Mouse (Mus musculus) retina, adult 2 months (tissue): Measurements from ENCODE around the gene Ankrd53.

Experiments
- DNase-seq: peaks from one replicate; pipeline ENCODE4 v3.0.0-alpha.2; 2012; ENCODE audit warnings: low read depth, low spot score

The Ankrd53 gene

DNA sequence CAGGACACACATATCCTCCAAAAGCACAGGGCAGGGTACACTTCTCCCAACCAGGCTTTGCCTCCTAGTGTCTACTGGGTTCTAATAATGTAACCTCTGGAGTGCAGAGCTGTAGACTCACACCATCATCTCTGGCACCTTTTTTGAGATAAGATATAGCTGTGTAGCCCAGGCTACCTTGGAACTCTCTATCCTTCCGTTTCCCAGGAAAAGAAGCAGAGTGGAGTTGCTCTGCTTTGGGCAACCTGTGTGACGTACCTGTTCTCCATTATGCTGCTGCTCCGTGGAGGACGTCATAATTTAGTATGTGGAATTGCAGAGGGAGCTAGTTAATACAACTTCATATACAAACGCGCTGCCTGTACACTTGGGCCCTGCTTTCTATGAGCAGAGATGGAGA lies at the start of gene Ankrd53:
Gene Ankrd53 (plus strand): TSS at position 301 of the 400 bp plus-strand sequence.
- DNase-seq, result no peak

DNA sequence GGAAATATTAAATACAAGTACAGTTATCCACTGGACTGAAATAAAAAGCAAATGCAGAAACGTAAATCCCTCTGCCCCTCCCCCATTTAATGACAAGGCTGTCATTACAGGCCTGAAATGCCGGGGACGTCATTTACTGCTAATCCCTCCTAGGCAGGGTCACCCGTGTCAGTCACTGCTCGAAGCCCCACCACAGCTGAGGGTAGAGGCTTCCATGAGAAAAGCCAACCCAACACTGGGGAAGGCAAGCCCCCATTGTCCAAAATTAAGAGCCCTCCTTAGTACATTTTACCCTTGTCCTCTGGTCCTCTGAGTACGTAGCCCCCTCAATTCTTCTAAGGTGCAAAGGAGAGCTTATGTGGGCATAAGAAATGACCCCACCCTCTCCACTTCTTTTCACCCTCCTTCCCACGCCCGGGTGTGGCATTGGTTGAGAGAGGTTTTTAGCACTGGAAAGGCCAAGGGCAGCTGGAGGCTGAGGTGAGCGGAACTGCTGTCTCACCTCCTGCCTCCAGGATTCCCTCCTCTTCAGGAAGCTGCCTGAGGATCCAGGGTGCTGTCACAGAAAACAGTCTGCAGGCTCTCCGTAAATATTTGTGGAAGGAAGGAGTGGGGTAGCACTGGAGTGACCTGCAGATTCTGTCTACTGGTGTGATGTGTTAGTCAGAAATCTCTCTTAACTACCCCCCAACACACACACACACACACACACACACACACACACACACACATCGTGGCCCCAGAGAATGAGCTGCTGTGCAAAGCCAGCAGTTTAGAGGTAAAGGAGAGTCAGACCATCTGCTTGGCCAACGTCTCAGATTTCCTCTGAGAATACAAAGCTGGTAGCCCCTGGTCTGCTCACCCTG lies 48.9 kb upstream of the Ankrd53 start:
- no peak for DNase-seq

DNA sequence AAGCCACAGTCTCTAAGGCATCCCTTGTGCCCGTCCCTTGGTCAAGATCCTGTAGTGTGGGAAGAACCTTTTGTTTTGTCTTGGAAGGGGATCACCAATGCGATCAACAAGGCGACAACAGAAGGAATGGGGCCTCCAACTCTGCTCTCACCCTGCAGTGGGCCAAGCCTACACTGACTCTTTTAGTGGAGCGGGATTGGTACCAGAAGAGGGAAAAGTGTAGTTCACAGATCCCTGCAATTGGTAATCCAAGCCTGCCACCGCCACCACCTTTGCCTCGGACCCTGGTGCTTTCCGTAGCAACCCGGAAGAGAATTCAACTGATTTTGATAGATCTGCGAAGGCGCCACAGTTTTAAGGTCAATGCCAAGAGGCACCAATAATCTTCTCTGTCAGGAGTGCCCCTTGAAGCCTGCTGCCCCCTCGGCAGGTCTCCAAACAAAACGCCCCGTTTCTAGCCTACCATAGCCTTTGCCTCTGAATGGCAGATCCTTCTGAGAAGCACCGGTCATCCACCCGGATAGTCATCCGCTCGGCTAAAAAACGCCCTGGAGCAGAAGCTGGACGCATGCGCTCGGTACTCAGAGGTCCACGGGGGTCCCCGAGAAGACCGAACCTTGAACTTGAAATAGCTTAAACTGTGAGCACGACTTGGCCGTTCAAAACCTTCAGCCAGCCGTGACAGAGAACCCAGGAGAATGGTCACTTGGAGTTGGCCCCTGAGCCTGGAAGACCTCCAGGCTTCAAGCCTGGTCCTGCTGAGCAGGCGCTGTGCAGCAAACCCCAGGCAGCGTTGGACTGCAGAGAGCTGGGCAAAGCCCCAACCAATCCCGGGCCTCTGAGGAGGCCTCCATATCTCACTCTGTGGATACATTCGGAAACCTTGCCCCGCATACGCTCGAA lies 48.0 kb upstream of the Ankrd53 start:
- DNase-seq, result no peak

DNA sequence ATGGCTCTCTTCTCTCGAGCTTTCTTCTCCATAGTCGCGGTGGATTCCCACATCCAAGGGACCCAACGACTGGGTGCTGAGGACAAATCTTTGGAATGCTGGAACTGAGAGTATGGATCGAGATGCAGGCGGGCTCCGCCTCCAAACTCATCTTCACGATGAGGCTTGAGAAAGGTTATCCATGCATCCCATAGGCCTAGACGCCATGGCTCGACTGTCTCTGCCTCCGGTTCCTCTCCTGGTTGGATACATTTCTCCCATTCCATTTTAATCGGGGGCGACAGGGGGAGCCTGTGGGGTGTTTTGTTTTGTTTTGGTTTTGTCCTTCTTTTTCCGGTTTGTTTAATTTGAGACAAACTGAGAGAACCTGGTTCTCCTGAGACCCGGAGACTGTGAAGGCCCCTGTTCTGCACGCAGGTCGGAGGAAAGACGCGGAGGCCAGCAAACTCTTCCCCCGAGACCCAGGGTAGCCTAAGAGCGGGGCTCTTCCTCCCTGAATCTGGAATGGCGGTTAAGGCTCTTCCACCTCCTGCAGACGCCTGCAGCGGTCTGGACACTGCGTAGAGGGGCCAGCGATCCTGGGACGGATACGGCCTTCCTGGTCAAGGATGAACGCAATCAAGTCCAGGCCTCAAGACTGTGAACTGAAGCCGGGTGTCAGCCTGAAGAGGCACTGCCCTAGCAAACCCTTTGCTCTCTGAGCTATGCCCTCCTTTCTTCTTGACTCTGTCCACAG lies 46.8 kb upstream of the Ankrd53 start:
- DNase-seq, result no peak

DNA sequence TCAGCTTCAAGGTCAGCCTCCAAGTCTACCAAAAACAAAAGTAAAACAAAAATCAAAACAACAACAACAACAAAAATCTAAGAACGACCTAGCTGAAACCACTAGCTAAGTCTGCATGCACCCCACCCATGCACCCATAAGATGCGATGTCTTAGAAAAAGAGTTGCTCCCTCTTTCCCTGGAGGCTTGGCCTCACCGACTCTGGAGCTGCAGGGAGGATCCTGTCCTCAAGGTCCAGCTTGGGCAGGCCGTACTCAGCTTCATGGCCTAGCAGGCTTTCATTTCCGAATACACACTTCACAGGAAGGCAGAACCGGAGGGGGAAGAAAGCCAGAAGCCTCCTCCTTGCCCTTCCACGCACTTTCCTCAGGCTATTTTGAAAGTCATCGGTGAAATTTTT lies 45.4 kb upstream of the Ankrd53 start:
- no peak for DNase-seq

DNA sequence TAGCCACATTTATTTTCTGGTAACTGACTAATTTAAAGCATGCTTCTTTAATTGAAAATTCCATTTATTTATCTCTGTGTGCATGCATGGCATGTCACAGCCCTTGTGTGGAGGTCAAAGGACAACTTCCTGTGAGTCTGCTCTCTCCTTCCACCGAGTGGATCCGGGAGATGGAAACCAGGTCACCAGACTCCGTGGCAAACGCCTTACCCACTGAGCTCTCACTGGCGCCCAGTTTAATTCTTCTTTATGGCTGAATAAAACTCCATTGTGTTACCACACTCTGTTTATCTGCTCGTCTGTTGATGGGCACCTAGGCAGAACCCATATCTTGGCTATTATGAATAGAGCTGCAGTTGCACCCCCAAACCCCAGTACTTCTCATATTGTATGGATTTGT lies 39.9 kb upstream of the Ankrd53 start:
- no peak for DNase-seq

DNA sequence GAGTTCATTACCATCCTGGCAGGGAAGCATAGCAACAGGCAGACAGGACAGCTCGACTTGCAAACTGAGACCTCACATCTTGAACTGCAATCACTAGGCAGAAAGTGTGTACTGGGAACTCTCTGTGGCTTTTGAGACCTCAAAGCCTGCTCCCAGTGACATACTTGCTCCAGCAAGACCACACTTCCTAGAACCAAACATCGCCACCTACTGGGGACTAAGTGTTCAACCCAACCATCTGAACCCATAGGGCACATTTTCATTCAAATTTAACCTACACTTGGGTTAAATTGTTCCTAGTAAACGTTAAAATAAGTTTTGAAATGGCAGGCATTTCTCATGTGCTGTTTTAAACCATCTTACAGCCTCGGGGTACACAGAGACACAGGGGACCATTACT lies 35.3 kb upstream of the Ankrd53 start:
- DNase-seq, result no peak

DNA sequence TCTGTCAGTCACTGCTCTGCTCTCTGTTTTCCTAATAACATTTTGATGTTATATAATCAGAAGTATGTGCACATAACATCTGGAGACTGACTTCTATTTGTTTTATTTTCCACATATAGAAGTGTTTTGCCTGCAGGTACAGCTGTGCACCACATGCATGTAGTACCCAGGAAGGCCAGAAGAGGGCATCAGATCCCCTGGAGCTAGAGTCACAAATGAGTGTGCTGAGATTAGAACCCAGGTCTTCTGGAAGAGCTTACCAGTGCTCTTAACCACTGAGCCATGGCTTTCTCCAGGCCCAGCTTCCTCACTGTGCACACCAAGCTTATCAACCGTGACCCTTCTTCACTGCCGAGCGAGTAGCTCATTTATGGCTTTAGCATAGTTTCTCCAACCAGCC lies 34.0 kb upstream of the Ankrd53 start:
- no peak for DNase-seq

DNA sequence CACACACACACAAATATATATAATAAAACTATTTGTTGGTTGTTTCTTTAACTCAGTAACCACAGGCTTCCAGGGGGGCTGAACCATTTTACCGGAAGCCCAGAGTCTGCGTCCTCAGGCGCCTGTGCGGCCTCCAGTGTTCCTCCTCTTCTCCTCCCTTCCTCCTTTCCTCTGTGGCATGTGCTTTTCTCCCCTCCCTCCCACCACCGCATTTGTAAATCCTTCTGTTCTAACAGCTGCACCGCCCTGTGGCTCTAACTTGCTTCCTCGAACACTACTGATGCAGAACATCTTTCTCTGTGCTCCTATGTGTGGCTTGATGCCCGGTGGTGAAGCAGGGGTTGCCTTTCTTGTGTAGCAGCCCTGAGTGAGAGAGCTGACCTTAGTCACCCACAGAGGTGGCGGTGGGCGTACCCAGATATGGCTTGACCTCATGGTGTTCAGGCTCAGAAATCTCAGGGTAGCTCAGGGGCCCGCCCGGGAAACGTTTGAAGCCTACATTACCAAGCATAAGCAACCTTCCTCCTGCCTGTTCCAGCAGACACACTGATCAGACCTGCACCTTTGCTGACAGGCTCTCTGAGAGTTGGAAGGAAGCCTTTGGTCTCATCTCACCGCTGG lies 33.0 kb upstream of the Ankrd53 start:
- no peak for DNase-seq

DNA sequence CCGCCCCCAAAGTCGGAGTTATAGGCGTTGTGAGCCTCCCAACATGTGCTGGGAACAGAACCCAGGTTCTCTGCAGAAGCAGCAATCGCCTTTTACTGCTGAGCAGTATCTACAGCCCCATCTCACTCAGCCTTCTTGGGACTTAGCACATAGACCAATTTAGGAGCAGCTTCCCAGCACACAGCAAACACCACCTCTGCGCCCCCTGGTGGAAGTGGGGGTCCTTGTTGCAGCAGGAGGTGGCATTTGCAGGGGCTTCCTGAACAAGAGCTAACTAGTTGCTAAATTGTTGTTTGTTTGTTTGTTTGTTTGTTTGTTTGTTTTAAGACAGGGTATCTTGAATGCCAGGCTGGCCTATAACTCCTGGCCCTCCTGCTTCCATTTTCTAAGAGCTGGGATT lies 31.3 kb upstream of the Ankrd53 start:
- DNase-seq, result no peak

DNA sequence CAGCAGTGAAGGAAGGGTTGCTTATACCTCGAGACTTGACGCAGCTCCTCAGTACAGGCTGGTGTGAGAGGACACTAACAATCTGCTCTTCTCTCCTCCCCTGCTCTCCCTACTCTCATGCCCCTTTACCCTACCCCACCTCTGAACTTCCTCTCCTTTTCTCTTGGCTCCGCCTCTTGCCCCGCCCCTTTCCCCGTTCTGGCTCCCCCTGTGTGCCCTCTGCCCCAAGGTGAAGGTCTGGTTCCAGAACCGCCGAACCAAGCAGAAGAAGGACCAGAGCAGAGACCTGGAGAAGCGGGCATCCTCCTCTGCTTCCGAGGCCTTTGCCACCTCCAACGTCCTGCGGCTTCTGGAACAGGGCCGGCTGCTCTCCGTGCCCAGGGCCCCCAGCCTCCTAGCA lies 25.1 kb upstream of the Ankrd53 start:
- no peak for DNase-seq

DNA sequence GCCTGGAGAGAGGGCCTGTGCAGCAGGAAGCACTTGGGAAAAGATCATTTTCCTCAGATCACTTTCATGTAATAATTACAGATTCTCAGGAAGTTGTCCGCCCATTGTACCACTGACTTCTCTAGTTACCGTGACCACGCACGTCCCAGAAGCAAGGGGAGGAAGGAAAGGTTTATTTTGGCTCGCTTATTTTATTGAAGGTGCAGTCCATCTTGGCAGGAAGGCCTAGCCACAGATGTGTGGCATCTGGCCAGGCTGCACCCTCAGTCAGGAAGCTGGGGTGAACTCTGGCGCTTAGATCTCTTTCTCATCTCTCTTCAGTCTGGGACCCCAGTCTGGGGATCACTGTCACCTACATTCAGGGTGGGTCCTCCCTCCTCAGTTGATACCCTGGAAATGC lies 23.8 kb upstream of the Ankrd53 start:
- no peak for DNase-seq

DNA sequence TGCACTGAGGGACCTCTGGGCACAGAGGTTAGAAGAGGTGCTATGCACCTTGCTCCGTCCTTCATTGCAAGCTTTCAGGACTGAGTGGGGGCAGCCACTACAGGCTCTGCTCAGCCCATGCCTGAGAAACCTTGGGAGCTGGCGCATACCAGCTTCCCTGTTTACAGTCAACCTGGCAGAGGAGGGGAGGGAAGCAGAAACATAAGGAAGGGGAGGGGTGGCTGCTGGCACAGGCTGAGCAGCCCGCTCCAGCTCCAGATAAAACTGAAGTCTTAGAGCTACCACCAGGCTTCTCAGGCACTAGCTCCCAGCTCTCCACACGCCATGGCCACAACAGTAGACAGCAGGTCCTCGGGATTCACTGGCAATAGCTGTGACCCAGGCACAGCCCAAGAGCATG lies 19.7 kb upstream of the Ankrd53 start, which contains the start of gene Atp6v1b1:
Gene Atp6v1b1 (plus strand): TSS at position 230 of the 400 bp plus-strand sequence.
- DNase-seq, result no peak

DNA sequence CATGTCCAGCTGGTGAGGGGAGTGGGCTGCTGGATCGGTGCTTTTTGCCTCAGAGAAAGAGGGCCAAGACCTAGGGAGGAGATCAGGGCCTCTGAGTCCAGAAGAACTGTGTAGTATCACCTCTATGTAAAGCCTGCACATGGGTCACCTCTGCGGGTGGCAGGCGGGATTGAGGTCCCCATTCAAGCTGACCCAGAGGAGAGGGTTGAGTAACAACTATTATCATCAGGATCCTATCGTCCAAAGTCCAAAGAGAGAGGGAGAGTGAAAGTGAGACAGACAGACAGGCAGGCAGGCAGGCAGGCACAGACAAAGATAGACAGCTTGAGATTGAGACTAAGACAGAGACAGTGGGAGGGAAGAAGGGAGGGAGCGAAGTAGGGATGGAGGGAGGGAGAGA lies 19.2 kb upstream of the Ankrd53 start:
- DNase-seq, result no peak

DNA sequence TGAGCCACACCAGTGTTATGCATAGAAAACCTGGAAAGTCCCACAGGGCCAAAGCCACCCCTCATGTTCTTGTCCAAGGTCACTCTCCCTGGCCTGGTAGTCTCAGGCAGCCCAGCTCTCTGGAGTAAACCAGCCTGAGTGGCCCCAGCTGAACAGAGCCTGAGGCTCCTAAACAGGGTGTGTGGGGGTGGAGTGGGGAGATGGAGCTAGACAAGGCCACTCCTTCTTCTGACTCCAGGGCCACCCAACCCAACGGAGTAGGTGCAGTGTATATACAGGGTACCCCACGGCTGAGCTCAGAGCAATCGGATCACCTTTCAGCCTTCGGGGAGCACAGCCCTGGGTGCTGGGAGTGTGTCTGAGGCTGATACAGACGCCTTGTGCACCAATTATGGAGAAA lies 18.3 kb upstream of the Ankrd53 start:
- no peak for DNase-seq

DNA sequence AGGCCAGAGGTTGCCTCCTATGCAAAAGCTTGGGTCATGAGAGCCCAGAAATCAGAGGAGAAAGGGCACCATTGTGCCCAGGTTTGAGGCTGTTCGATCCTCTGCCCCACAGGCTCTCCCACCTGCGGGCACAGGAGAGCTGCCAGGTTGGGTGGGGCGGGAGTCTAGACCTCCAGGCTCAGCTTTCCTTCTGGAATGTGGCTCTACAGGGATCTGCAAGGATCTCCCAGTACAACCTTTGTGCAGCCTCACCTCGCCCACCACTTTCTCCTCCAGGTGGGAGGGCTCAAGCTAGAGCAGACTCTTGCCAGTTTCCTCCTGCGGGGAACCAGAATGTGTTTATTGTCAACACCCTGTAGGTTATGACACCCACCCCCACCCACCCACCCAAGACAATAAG lies 17.9 kb upstream of the Ankrd53 start:
- no peak for DNase-seq

DNA sequence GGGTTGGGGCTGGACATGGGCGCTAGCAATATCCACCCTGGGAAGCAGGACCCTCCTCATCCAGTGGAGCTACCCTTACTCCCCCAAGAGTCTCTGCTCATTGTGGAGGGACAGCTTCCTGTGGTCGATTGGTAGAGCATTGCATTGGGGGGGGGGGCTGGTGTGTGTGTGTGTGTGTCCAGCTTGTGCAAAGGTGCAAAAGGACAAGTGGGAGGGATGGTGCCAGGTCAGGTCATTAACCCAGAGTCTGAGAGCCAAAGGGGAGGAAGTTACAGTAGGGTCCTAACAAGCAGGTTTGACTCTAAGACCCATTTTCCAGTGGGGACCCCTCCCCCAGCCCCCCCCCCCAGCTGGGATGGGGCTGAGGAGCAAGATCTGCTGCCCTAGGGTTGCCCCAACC lies 17.0 kb upstream of the Ankrd53 start:
- no peak for DNase-seq

DNA sequence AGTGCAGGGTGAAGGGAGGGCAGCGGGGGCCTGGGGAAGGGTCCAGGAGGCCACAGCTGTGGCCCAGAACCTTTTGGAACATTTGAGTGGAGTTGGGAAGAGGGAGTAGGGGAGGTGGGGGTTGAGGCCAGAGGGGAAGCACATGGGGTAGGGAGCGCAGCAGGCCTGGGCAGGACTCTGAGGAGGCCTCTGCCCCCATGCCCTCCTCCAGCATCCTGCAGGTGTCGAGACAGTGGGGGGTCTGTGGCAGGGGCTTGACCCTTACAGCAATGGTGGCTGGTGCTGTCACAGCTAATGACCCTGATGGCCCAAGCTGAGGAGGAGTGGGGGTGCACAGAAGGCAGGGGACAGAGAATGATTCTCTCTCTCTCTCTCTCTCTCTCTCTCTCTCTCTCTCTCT lies 13.2 kb upstream of the Ankrd53 start:
- DNase-seq, result no peak

DNA sequence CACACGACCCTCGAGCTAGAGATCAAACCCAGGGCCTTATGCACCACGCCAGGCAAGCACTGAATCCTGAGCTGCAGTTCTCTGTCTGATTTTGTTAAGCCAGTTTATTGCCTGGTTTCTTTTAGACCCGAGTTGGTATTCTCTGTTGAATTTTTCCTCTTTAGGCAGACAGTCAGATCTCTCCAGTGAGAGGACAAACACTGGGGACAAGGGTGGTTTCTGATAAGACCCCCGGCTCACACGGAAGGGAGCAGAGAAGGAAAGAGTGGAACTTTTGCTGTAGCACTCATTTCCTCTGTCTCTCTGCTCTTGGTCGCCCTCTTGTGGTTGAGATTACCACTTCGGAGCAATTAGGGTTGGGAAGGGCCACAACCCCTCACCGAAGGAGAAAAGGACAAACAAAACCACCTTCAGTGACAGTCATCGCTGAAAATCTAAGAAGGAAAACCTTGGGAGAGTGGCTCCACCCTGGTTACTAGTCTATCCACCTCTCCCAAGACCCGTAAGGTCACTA lies 12.2 kb upstream of the Ankrd53 start:
- peak; percentile 36 for DNase-seq

DNA sequence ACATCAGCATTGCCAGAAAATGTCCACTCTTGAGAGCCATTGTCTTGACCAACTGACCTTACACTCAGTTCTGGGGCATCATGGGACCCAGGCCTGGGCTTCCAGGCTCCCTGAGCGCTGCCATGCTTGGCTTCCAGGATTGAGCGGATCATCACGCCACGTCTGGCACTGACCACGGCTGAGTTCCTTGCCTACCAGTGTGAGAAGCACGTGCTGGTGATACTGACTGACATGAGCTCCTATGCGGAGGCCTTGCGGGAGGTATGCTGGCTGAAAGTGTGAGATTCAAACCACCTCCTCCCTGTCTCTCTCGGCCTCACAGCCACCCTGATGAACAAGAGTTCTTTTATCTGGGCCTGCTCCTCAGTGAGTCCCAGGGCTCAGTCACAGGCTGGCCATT lies 6.4 kb upstream of the Ankrd53 start:
- no peak for DNase-seq

DNA sequence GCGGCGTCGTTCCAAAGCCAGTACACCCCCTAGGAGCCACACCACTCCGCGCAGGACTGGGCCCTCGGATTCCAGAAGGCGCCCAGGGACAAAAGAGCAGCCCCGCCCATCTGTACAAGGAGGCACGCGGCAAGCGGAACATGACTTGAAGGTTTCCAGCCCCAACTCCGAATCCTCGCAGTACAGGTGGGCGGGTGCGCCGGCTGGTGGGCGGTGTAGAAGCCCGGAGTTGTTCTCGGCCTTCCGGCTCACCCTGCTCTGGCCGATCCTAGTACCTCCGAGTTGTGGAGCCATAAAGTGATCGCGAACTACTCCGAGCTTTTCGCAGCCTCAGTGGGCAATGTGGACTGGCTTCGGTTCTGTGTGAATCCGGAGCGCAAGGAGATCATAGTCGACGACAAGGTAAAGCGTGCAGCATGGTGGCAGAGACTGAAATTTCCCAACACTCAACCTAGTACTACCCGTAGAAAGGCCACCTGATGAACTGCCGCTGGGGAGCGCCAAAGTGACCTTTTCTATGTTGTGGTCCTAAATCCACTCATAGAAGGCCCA lies 512 bp downstream of the Ankrd53 start:
- no peak for DNase-seq
